Mouse (Mus musculus): ENCODE results near the gene Hmgcll1.

Hmgcll1 gene

GRCm38 (mm10) chr9:76014631-76015531 lies at the start of gene Hmgcll1:
TSS of gene Hmgcll1 (plus strand) at chr9:76014855.
- DNase-seq (ENCODE audit: extremely low spot score, low read depth, low spot score) = no peak

GRCm38 (mm10) chr9:75980097-75980496 lies 34.6 kb upstream of the Hmgcll1 start:
- DNase-seq (ENCODE audit: extremely low spot score, low read depth, low spot score) = no peak

GRCm38 (mm10) chr9:75981139-75981538 lies 33.5 kb upstream of the Hmgcll1 start:
- no peak for DNase-seq (ENCODE audit: extremely low spot score, low read depth, low spot score)

GRCm38 (mm10) chr9:75989491-75989890 lies 25.2 kb upstream of the Hmgcll1 start:
- DNase-seq (ENCODE audit: extremely low spot score, low read depth, low spot score) = no peak

- DNase-seq (ENCODE audit: extremely low spot score, low read depth, low spot score) = no peak
Observed at GRCm38 (mm10) chr9:75998791-75999350, 15.8 kb upstream of the Hmgcll1 start.

- DNase-seq (ENCODE audit: extremely low spot score, low read depth, low spot score) = no peak
Observed at GRCm38 (mm10) chr9:76000876-76001858, 13.5 kb upstream of the Hmgcll1 start.

GRCm38 (mm10) chr9:76003066-76003465 lies 11.6 kb upstream of the Hmgcll1 start:
- no peak for DNase-seq (ENCODE audit: extremely low spot score, low read depth, low spot score)

- DNase-seq (ENCODE audit: extremely low spot score, low read depth, low spot score) = no peak
Observed at GRCm38 (mm10) chr9:76003637-76004036, 11.0 kb upstream of the Hmgcll1 start.

GRCm38 (mm10) chr9:76007342-76007970 lies 7.2 kb upstream of the Hmgcll1 start:
- DNase-seq (ENCODE audit: extremely low spot score, low read depth, low spot score) = no peak

- no peak for DNase-seq (ENCODE audit: extremely low spot score, low read depth, low spot score)
Observed at GRCm38 (mm10) chr9:76013789-76014188, 866 bp upstream of the Hmgcll1 start.

GRCm38 (mm10) chr9:76015971-76016370 lies 1.3 kb downstream of the Hmgcll1 start:
- no peak for DNase-seq (ENCODE audit: extremely low spot score, low read depth, low spot score)

- no peak for DNase-seq (ENCODE audit: extremely low spot score, low read depth, low spot score)
Observed at GRCm38 (mm10) chr9:76016506-76016905, 1.9 kb downstream of the Hmgcll1 start.

- DNase-seq (ENCODE audit: extremely low spot score, low read depth, low spot score) = no peak
Observed at GRCm38 (mm10) chr9:76023551-76023973, 8.9 kb downstream of the Hmgcll1 start.

- DNase-seq (ENCODE audit: extremely low spot score, low read depth, low spot score) = no peak
Observed at GRCm38 (mm10) chr9:76024277-76025246, 9.9 kb downstream of the Hmgcll1 start.

GRCm38 (mm10) chr9:76029471-76030199 lies 15.0 kb downstream of the Hmgcll1 start:
- DNase-seq (ENCODE audit: extremely low spot score, low read depth, low spot score) = no peak

GRCm38 (mm10) chr9:76035058-76035457 lies 20.4 kb downstream of the Hmgcll1 start:
- no peak for DNase-seq (ENCODE audit: extremely low spot score, low read depth, low spot score)

- DNase-seq (ENCODE audit: extremely low spot score, low read depth, low spot score) = no peak
Observed at GRCm38 (mm10) chr9:76038327-76039103, 23.9 kb downstream of the Hmgcll1 start.

- no peak for DNase-seq (ENCODE audit: extremely low spot score, low read depth, low spot score)
Observed at GRCm38 (mm10) chr9:76039711-76040110, 25.1 kb downstream of the Hmgcll1 start.

Measured in hindlimb bud, embryonic 11.5 days (tissue).